ENCODE assay signal across 23 mouse cellular contexts in genomic region chr8:116852042-116852441, GRCm38 (mm10).
DNase-seq lines count a peak whose midpoint lies in the region; ATAC-seq and TF ChIP-seq lines count a peak whose summit lies in the region.
"Had no signal": no experiment of that assay in that cellular context is flagged by ENCODE, and none has a peak within 500 bp of the region (broad histone marks: within the 10 kb centered on the region; RNA-seq: fewer than 3 reads in every experiment).

No protein-coding gene starts in this region.

- TF ChIP-seq POLR2A in testis, adult 2 months (IDR thresholded peaks at IDR 0.05; ENCODE audit: control insufficient read depth, low read depth, low read length) = peak; percentile 48; the same call in 1 of the 2 replicates

- DNase-seq in gastrocnemius, postnatal 10 days = peak; percentile 20
- no peak for DNase-seq in gastrocnemius, adult 8-10 months (ENCODE audit: low spot score in 2 of 2)
- DNase-seq in testis, postnatal 14 days (ENCODE audit: low spot score) = no peak
- DNase-seq in layer of hippocampus, adult 8-10 months (ENCODE audit: low spot score in 2 of 2) = no peak
- DNase-seq: adrenal gland, adult 2 months; adrenal gland, postnatal 25 days; cerebellum, adult 11-12 months; cerebellum, adult 8-10 months; cerebellum, postnatal 10 days; cerebellum, postnatal 36 days; embryo, embryonic 11 days; gastrocnemius, postnatal 36 days had no signal

- 79% methylated on average over 11 of the region's 11 CpGs for WGBS in limb, embryonic 15.5 days

- peaks cover 18% of the 10 kb centered on the region for H3K4me1 ChIP-seq in testis, adult 2 months (ENCODE audit: control insufficient read depth, insufficient read depth, low read length)
- H3K4me1 ChIP-seq in limb, embryonic 15.5 days = no peaks in the 10 kb centered on the region
- H3K4me1 ChIP-seq: forebrain, embryonic 12.5 days; forebrain, embryonic 15.5 days; hindbrain, embryonic 10.5 days; hindbrain, embryonic 13.5 days; intestine, embryonic 15.5 days had no signal

- ATAC-seq in limb, embryonic 15.5 days (ENCODE audit: insufficient number of reproducible peaks, low FRiP score, low TSS enrichment, low read depth) = peak; percentile 61; the same call in 1 of the 2 replicates
- ATAC-seq: CD4-positive, CD25-positive, alpha-beta regulatory T cell, adult 4 months; forebrain, embryonic 15.5 days; hindbrain, embryonic 16.5 days; intestine, embryonic 15.5 days had no signal

- H3K36me3 ChIP-seq in testis, adult 2 months (ENCODE audit: control insufficient read depth, insufficient read depth, low read length) = no peaks in the 10 kb centered on the region
- H3K36me3 ChIP-seq in limb, embryonic 15.5 days = no peaks in the 10 kb centered on the region
- H3K36me3 ChIP-seq: forebrain, embryonic 12.5 days; forebrain, embryonic 15.5 days; hindbrain, embryonic 10.5 days; hindbrain, embryonic 13.5 days; intestine, embryonic 15.5 days had no signal

- H3K27me3 ChIP-seq in testis, adult 2 months (ENCODE audit: control insufficient read depth, insufficient read depth, low read length) = peaks cover 4% of the 10 kb centered on the region; the same call in 1 of the 2 replicates
- no peaks in the 10 kb centered on the region for H3K27me3 ChIP-seq in limb, embryonic 15.5 days
- H3K27me3 ChIP-seq: forebrain, embryonic 12.5 days; forebrain, embryonic 15.5 days; hindbrain, embryonic 13.5 days; intestine, embryonic 15.5 days had no signal

- peak overlapping the region; percentile 1; the same call in 1 of the 2 replicates for H3K27ac ChIP-seq in testis, adult 2 months (ENCODE audit: control insufficient read depth, insufficient read depth, low read depth, low read length)
- no peak overlapping the region for H3K27ac ChIP-seq in limb, embryonic 15.5 days
- H3K27ac ChIP-seq: forebrain, embryonic 12.5 days; forebrain, embryonic 15.5 days; hindbrain, embryonic 10.5 days; hindbrain, embryonic 13.5 days; intestine, embryonic 15.5 days had no signal

- H3K4me3 ChIP-seq in testis, adult 2 months (ENCODE audit: control insufficient read depth, low read depth, low read length) = peak overlapping the region; percentile 93
- no peak overlapping the region for H3K4me3 ChIP-seq in limb, embryonic 15.5 days
- H3K4me3 ChIP-seq: erythroblast, embryonic 14.5 days; forebrain, embryonic 12.5 days; forebrain, embryonic 15.5 days; hindbrain, embryonic 10.5 days; hindbrain, embryonic 13.5 days; intestine, embryonic 15.5 days had no signal

- no peak overlapping the region for H3K4me2 ChIP-seq in limb, embryonic 15.5 days
- H3K4me2 ChIP-seq: forebrain, embryonic 12.5 days; forebrain, embryonic 15.5 days; heart, embryonic 11.5 days; hindbrain, embryonic 13.5 days; intestine, embryonic 15.5 days had no signal

- no peak for TF ChIP-seq CTCF in testis, adult 2 months (IDR thresholded peaks at IDR 0.05; ENCODE audit: control insufficient read depth, insufficient read depth, insufficient replicate concordance, low read depth, low read length)

- no peaks in the 10 kb centered on the region for H3K9me3 ChIP-seq in limb, embryonic 15.5 days
- H3K9me3 ChIP-seq: forebrain, embryonic 12.5 days; forebrain, embryonic 15.5 days; hindbrain, embryonic 10.5 days; intestine, embryonic 15.5 days had no signal

- H3K9ac ChIP-seq in limb, embryonic 15.5 days = no peak overlapping the region
- H3K9ac ChIP-seq: forebrain, embryonic 12.5 days; forebrain, embryonic 15.5 days; hindbrain, embryonic 13.5 days; intestine, embryonic 15.5 days had no signal
